Mouse (Mus musculus) embryonic facial prominence, embryonic 14.5 days (tissue): ENCODE data around the gene 1700020L24Rik. TPM values are rescaled to one million over a fixed set of nuclear protein-coding genes. Genes with fewer than 3 reads are reported as not detected.

ENCODE experiments used
- ATAC-seq: fragments of 200-750 bp; cut with Nextera tagmentation; 2 replicates; pipeline ENCODE4 v1.8.0; 2017; ENCODE audit warnings: low read depth, moderate number of reproducible peaks, moderate TSS enrichment
- DNase-seq: peaks from one replicate; pipeline ENCODE4 v3.0.0-alpha.2; 2015; ENCODE audit warnings: low spot score
- H3K27ac ChIP-seq: fragments of 300-500 bp; sonication (generic); replicated peaks from 2 replicates; pipeline ENCODE4 v1.5.1; 2014; ENCODE audit warnings: low read depth, mild to moderate bottlenecking, low read length, moderate library complexity
- H3K27me3 ChIP-seq: fragments of 300-500 bp; sonication (generic); replicated peaks from 2 replicates; pipeline ENCODE4 v1.6.1; 2014; ENCODE audit warnings: low read length; ENCODE audit not compliant: control insufficient read depth, insufficient read depth
- H3K36me3 ChIP-seq: fragments of 300-500 bp; sonication (generic); 2 replicates; pipeline ENCODE4 v1.6.1; 2014; ENCODE audit warnings: low read length, mixed read lengths; ENCODE audit not compliant: control insufficient read depth, insufficient read depth
- H3K4me1 ChIP-seq: fragments of 300-500 bp; sonication (generic); 2 replicates; pipeline ENCODE4 v1.6.1; 2014; ENCODE audit warnings: antibody characterized with exemption, low read length; ENCODE audit not compliant: control insufficient read depth, insufficient read depth
- H3K4me2 ChIP-seq: fragments of 300-500 bp; sonication (generic); 2 replicates; pipeline ENCODE4 v1.6.1; 2014; ENCODE audit warnings: low read depth, mild to moderate bottlenecking, low read length, moderate library complexity, mixed read lengths
- H3K4me3 ChIP-seq: fragments of 300-500 bp; sonication (generic); 2 replicates; pipeline ENCODE4 v1.5.1; 2014; ENCODE audit warnings: low read depth, mild to moderate bottlenecking, low read length
- H3K9ac ChIP-seq: fragments of 300-500 bp; sonication (generic); 2 replicates; pipeline ENCODE4 v1.6.1; 2014; ENCODE audit warnings: low read depth, mild to moderate bottlenecking, low read length, moderate library complexity, mixed read lengths
- H3K9me3 ChIP-seq: fragments of 300-500 bp; sonication (generic); 2 replicates; pipeline ENCODE4 v1.6.1; 2016; ENCODE audit warnings: low read length; ENCODE audit not compliant: control insufficient read depth
- WGBS: fragments of 180-500 bp; shearing (Covaris S2); extraction: QIAGEN DNeasy Blood & Tissue Kit; methylation state at CpG from one replicate; pipeline ENCODE4 v1.1.7; 2014; 5-methylcytosine and 5-hydroxymethylcytosine counted together
- polyA plus RNA-seq: library from polyadenylated mRNA; unstranded; fragments of >200 nt; fragmentation: Nextera tagmentation; extraction: Ambion mirVana; gene quantifications from 2 replicates; pipeline ENCODE4 v1.2.1, GENCODE M21; 2014

1700020L24Rik gene
- polyA plus RNA-seq, 1 experiment from 2014 or later: 0.77 TPM

DNA sequence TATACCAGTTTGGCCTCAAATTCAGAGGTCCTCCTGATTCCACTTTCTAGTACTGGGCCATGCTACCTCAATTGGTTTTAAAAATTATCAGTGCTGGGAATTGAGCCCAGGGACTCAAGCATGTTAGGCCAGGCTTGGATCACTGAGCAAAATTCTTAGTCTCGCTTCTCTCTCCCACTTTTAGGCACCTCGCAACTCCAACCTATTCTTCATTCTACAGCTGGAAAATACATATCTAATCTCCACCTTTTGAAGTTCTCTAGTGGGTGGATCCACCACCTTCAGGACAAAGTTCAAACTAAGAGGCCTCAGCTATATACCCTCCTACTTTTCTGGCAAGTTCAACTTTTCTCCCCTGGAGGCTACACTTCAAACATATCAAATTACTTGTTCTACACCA, 34.3 kb downstream of the 1700020L24Rik start:
- DNase-seq: no peak
- Histone ChIP-seq H3K4me1 (peaks cover 8% of the 10 kb centered on the region), H3K4me2 (peak overlapping the region; percentile 56), H3K27me3 (no peaks in the 10 kb centered on the region), H3K36me3 (peaks cover 6% of the 10 kb centered on the region), H3K9ac (peak overlapping the region; percentile 92; the same call in 1 of the 2 replicates), H3K9me3 (no peaks in the 10 kb centered on the region), H3K27ac (no peak overlapping the region), H3K4me3 (peak overlapping the region; percentile 97)
- no peak for ATAC-seq
- 67% methylated on average over 2 of the region's 2 CpGs for WGBS

- ATAC-seq: peak; percentile 98
- Histone ChIP-seq H3K9ac (peak within 1 kb of the TSS; percentile 92), H3K4me2 (peak within 1 kb of the TSS; percentile 90), H3K27me3 (no peaks in the 10 kb centered on the region), H3K4me1 (peaks cover 8% of the 10 kb centered on the region), H3K36me3 (peaks cover 10% of the 10 kb centered on the region), H3K9me3 (no peaks in the 10 kb centered on the region), H3K27ac (peak within 1 kb of the TSS; percentile 97), H3K4me3 (peak within 1 kb of the TSS; percentile 97)
- DNase-seq: peak; percentile 99
- WGBS: under 1% methylated on average over 46 of the region's 66 CpGs
Observed at GRCm38 (mm10) chr11:83472324-83473234, 35.1 kb downstream of the 1700020L24Rik start, which contains the start of gene Taf15. Gene Taf15, plus strand, starts transcription at chr11:83473086.

DNA sequence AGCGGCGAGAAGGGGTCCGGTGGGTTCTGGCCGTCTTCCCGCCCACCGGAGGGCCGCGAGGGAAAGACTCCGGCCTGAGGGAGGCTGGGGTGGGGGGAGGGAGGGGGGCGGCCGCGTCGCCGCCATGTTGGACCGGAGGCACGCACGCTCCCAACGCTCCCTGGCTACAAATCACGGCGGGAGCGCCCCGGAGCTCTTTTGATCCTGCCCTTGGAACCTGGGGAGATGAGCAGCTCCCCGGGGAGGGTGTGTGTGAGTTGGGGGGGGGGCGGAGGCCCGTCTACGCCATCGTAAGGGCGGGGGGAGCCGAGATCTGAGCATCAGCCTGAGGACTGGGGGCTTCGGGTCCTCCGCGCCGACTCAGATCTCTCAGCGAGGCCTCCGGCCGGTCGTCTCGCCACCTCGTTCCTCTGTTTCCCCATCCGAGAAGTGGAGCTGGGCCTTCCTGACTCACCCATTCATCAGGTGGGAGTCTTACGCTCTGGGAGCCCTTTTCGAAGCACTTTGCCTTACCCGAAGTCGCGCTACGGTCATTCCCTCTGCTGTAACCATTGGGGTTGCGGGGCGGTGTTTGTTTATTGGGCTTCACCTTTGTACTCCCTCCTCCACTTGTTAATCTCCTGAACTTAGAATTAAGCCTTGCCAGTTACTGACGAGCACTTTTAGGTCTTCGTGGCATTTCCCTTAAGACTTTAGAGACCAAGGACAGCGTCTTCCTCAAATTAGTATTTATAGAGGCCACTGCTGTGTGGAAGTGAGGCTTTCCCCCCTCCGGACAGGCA, 35.9 kb downstream of the 1700020L24Rik start:
- peak; percentile 68 for DNase-seq
- H3K27ac ChIP-seq: peak overlapping the region; percentile 97
- H3K27me3 ChIP-seq: no peaks in the 10 kb centered on the region
- peak overlapping the region; percentile 97 for H3K4me3 ChIP-seq
- H3K36me3 ChIP-seq: peaks cover 16% of the 10 kb centered on the region
- peak overlapping the region; percentile 92 for H3K9ac ChIP-seq
- H3K4me1 ChIP-seq: peaks cover 8% of the 10 kb centered on the region
- no peaks in the 10 kb centered on the region for H3K9me3 ChIP-seq
- H3K4me2 ChIP-seq: peak overlapping the region; percentile 90
- ATAC-seq: peak; percentile 86
- WGBS: 0% methylated on average over 32 of the region's 52 CpGs

Other genes with a start within 250 kb of the 1700020L24Rik start
- 1.7 TPM in 2 replicates for gene Slfn3, start 246.3 kb upstream of the 1700020L24Rik start, polyA plus RNA-seq
- gene Slfn14, start 151.0 kb upstream of the 1700020L24Rik start, polyA plus RNA-seq: 0.12 and 0.22 TPM in 2 replicates
- 65.5 and 72.7 TPM in 2 replicates for gene Ap2b1, start 138.7 kb upstream of the 1700020L24Rik start, polyA plus RNA-seq
- gene Pex12, start 135.1 kb upstream of the 1700020L24Rik start, polyA plus RNA-seq: 14.5 and 14.8 TPM in 2 replicates
- 2.3 and 2.9 TPM in 2 replicates for gene Rasl10b, start 28.5 kb upstream of the 1700020L24Rik start, polyA plus RNA-seq
- gene Gas2l2, start 8.2 kb upstream of the 1700020L24Rik start, polyA plus RNA-seq: 0.08 and 0.38 TPM in 2 replicates
- 4.3 and 4.7 TPM in 2 replicates for gene Mmp28, start 25.4 kb downstream of the 1700020L24Rik start, polyA plus RNA-seq
- gene Taf15, start 35.4 kb downstream of the 1700020L24Rik start, polyA plus RNA-seq: 7.6 and 9.4 TPM in 2 replicates
- gene Heatr9, start 84.5 kb downstream of the 1700020L24Rik start, polyA plus RNA-seq: not detected in 2 replicates
- 0.87 and 1.4 TPM in 2 replicates for gene Ccl5, start 92.8 kb downstream of the 1700020L24Rik start, polyA plus RNA-seq
- 8.3 and 12.4 TPM in 2 replicates for gene Ccl9, start 141.0 kb downstream of the 1700020L24Rik start, polyA plus RNA-seq
- 2.5 and 5.0 TPM in 2 replicates for gene Ccl6, start 155.4 kb downstream of the 1700020L24Rik start, polyA plus RNA-seq
- not detected in 2 replicates for gene Rpl9-ps1, start 207.9 kb downstream of the 1700020L24Rik start, polyA plus RNA-seq
- 0.93 and 1.7 TPM in 2 replicates for gene Ccl3, start 211.7 kb downstream of the 1700020L24Rik start, polyA plus RNA-seq
- 0.34 and 1.0 TPM in 2 replicates for gene Ccl4, start 224.9 kb downstream of the 1700020L24Rik start, polyA plus RNA-seq